ENCODE assay signal across 22 mouse cellular contexts in the genomic region with DNA sequence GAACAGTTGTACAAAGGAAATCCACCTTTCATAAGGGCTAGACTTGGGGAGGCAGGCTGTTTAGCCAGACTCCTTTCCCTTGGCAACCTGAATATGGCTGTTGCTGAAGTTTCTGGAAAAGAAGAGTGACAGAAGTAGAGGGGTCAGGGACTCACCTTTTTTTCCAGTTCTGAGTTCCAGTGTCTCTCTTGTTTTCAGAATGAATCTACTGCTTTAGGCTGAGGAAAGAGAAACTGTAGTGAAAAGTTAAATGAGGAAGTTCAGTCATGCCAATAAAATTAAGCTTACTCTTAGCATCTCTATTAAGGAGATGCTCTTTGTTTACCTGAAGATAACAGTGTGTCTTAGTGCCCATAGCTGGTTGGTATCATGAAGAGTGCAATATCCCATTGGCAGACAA.
A peak's percentile ranks its signal among the peaks of the same experiment; 100 is the strongest.
DNase-seq lines count a peak whose midpoint lies in the region; TF ChIP-seq lines count a peak whose summit lies in the region.
"Had no signal": no experiment of that assay in that cellular context is flagged by ENCODE, and none has a peak within 500 bp of the region (broad histone marks: within the 10 kb centered on the region; RNA-seq: fewer than 3 reads in every experiment).

No protein-coding gene starts in this region.

- H3K27me3 ChIP-seq in heart, adult 2 months (ENCODE audit: control insufficient read depth, insufficient read depth, low read length): no peaks in the 10 kb centered on the region
- H3K27me3 ChIP-seq in MEL (ENCODE audit: control insufficient read depth in 1 of 2, insufficient read depth in 2 of 2, low read length in 2 of 2): no peaks in the 10 kb centered on the region
- H3K27me3 ChIP-seq: embryonic facial prominence, embryonic 13.5 days; embryonic facial prominence, embryonic 15.5 days; forebrain, embryonic 12.5 days; Patski had no signal

- peaks cover 10% of the 10 kb centered on the region for H3K4me1 ChIP-seq in heart, adult 2 months (ENCODE audit: control insufficient read depth, insufficient read depth, low read length)
- no peaks in the 10 kb centered on the region for H3K4me1 ChIP-seq in MEL (ENCODE audit: control insufficient read depth in 1 of 2, insufficient read depth in 2 of 2, low read length in 2 of 2)
- H3K4me1 ChIP-seq: forebrain, embryonic 10.5 days; forebrain, embryonic 12.5 days had no signal

- TF ChIP-seq EP300 in heart, adult 2 months (IDR thresholded peaks at IDR 0.05; ENCODE audit: insufficient read depth, low read depth, low read length): no peak
- no peak for TF ChIP-seq EP300 in MEL (IDR thresholded peaks at IDR 0.05; ENCODE audit: low read depth in 1 of 2, low read length in 2 of 2)

- peaks cover 11% of the 10 kb centered on the region for H3K36me3 ChIP-seq in heart, adult 2 months (ENCODE audit: control insufficient read depth, insufficient read depth, low read length)
- peaks cover 3 to 19% of the 10 kb centered on the region in 2 experiments; a peak in 3 of 4 replicates for H3K36me3 ChIP-seq in MEL (ENCODE audit: control insufficient read depth in 1 of 2, insufficient read depth in 2 of 2, low read length in 2 of 2)

- TF ChIP-seq CTCF in heart, adult 2 months (IDR thresholded peaks at IDR 0.05): no peak
- no peak for TF ChIP-seq CTCF in MEL (IDR thresholded peaks at IDR 0.05 in 2 of 3, conservative IDR thresholded peaks at IDR 0.05 in 1 of 3; ENCODE audit: control insufficient read depth in 1 of 3, insufficient read depth in 1 of 3, low read depth in 2 of 3, low read length in 3 of 3, poor library complexity in 1 of 3, severe bottlenecking in 1 of 3)

- no peak for TF ChIP-seq RAD21 in MEL (IDR thresholded peaks at IDR 0.05; ENCODE audit: low read depth, low read length)

- H3K4me3 ChIP-seq in heart, adult 2 months: no peak overlapping the region
- no peak overlapping the region for H3K4me3 ChIP-seq in MEL (ENCODE audit: control insufficient read depth in 1 of 2, insufficient read depth in 1 of 2, low read depth in 2 of 2, low read length in 2 of 2)
- H3K4me3 ChIP-seq: embryonic facial prominence, embryonic 13.5 days; embryonic facial prominence, embryonic 15.5 days; erythroblast, embryonic 14.5 days; forebrain, embryonic 10.5 days; forebrain, embryonic 12.5 days had no signal

- DNase-seq in heart, adult 2 months: no peak
- DNase-seq in heart, postnatal 36 days: no peak
- DNase-seq in B cell, adult 2 months: peak; percentile 11 to 23
- DNase-seq in MEL (ENCODE audit: low read depth, low spot score) (peak; percentile 35), MN1 (ENCODE audit: low spot score) (no peak)
- DNase-seq in thymus, postnatal 25 days: no peak
- DNase-seq in cerebellum, adult 9-11 months: no peak
- DNase-seq: adrenal gland, adult 8-10 months; adrenal gland, postnatal 14 days; adrenal gland, postnatal 36 days; cerebellum, adult 11-12 months; cerebellum, adult 2 months; cerebellum, adult 9-10 months; cerebellum, postnatal 36 days; embryo, embryonic 11 days had no signal

- H3K27ac ChIP-seq in heart, adult 2 months: peak overlapping the region; percentile 11
- no peak overlapping the region for H3K27ac ChIP-seq in MEL (ENCODE audit: control insufficient read depth, low read depth, low read length)
- H3K27ac ChIP-seq: embryonic facial prominence, embryonic 13.5 days; embryonic facial prominence, embryonic 15.5 days; forebrain, embryonic 10.5 days; forebrain, embryonic 12.5 days had no signal

- H3K79me2 ChIP-seq in heart, adult 2 months (replicated peaks; ENCODE audit: control insufficient read depth, insufficient read depth, low read length): no peaks in the 10 kb centered on the region
- no peaks in the 10 kb centered on the region for H3K79me2 ChIP-seq in MEL (ENCODE audit: control insufficient read depth, insufficient read depth, low read length, poor library complexity)

- TF ChIP-seq POLR2A in heart, adult 2 months (IDR thresholded peaks at IDR 0.05; ENCODE audit: insufficient read depth, low read depth, low read length): no peak
- no peak for TF ChIP-seq POLR2A in MEL (IDR thresholded peaks at IDR 0.05; ENCODE audit: control insufficient read depth in 1 of 2, insufficient read depth in 1 of 2, low read depth in 1 of 2, low read length in 2 of 2, poor library complexity in 1 of 2)

- H3K9me3 ChIP-seq in MEL (replicated peaks; ENCODE audit: insufficient read depth, low read length): no peaks in the 10 kb centered on the region
- H3K9me3 ChIP-seq: embryonic facial prominence, embryonic 13.5 days; embryonic facial prominence, embryonic 15.5 days; forebrain, embryonic 10.5 days; forebrain, embryonic 12.5 days; G1E had no signal

- intact Hi-C loops in heart, adult 2 months (cut with DNase I): loop anchor here (5.0 kb wide), 2 partner anchors 37 to 87 kb away; no protein-coding TSS in a partner anchor
- intact Hi-C loops in heart, postnatal 36 days (cut with DNase I): loop anchor here (2.0 to 5.0 kb wide), 2 partner anchors 57 to 88 kb away; no protein-coding TSS in a partner anchor

- no peak overlapping the region for H3K9ac ChIP-seq in heart, adult 2 months (ENCODE audit: low read depth, low read length)
- no peak overlapping the region for H3K9ac ChIP-seq in MEL (ENCODE audit: control insufficient read depth, low read depth, low read length, poor library complexity, severe bottlenecking)
- H3K9ac ChIP-seq: embryonic facial prominence, embryonic 13.5 days; embryonic facial prominence, embryonic 15.5 days; forebrain, embryonic 12.5 days had no signal

TF ChIP-seq in MEL, 35 proteins besides CTCF, POLR2A, EP300 and RAD21:
- no peak for TF ChIP-seq ELF1 (IDR thresholded peaks at IDR 0.05; ENCODE audit: low read depth, low read length)
- TF ChIP-seq MAZ (IDR thresholded peaks at IDR 0.05; ENCODE audit: low read depth, low read length): no peak
- TF ChIP-seq GATA1 (IDR thresholded peaks at IDR 0.05; ENCODE audit: low read depth, low read length): peak; percentile 33; the same call in 1 of the 2 replicates
- TF ChIP-seq NELFE (IDR thresholded peaks at IDR 0.05; ENCODE audit: low read depth, low read length): no peak
- no peak for TF ChIP-seq USF2 (IDR thresholded peaks at IDR 0.05; ENCODE audit: borderline replicate concordance in 1 of 2, insufficient read depth in 1 of 2, low read depth in 1 of 2, low read length in 2 of 2)
- no peak for TF ChIP-seq USF1 (IDR thresholded peaks at IDR 0.05; ENCODE audit: low read depth, low read length)

Comparison
In these comparisons a context has a peak if more than half of its experiments do, and no peak if none do; other contexts are left out.
1. DNase-seq: peak in B cell, adult 2 months (2 of 2) and MEL (single experiment); none in heart, adult 2 months (0 of 2), heart, postnatal 36 days (0 of 2), thymus, postnatal 25 days (single experiment), cerebellum, adult 9-11 months (single experiment) and MN1 (single experiment).